Mouse (Mus musculus): ENCODE measurements at regions not wholly inside any gene's neighbourhood (a gene's known extent, or its start where the extent isn't known, plus 50 kb on each side); places are given as distances from the start of the nearest gene placed in this dataset.

DNA sequence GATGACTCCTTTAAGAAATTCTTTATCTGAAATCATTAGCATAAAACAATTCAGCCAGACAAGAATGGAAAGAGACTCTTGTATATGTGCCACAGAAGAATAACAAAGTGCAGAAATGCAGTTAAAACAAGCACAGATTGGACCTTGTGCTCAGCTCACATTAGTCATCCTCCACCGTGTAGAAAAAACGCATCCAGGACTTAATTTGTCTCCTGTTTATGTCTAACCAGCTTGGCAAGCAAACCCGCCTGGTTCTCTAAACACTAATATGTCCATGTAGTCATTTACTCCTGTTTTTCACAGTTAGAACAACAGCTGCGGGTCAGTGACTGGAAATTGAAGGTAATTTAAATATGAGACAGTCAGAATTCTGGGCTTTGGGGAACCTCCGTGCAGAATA lies 268.7 kb downstream of the Efnb2 start:
- no peak for TF ChIP-seq POLR2A (IDR thresholded peaks at IDR 0.05; ENCODE audit: borderline replicate concordance, extremely low read depth, low read depth, low read length)
- TF ChIP-seq CTCF (IDR thresholded peaks at IDR 0.05; ENCODE audit: insufficient read depth, low read length): no peak
